Mouse (Mus musculus) liver, embryonic 13.5 days (tissue): ENCODE data around the gene 9830107B12Rik. TPM values are rescaled to one million over a fixed set of nuclear protein-coding genes. Genes with fewer than 3 reads are reported as not detected.
A peak's percentile ranks its signal among the peaks of the same experiment; 100 is the strongest.

ENCODE experiments used
- ATAC-seq: fragments of 200-750 bp; cut with Nextera tagmentation; 2 replicates; pipeline ENCODE4 v1.8.0; 2017; ENCODE audit warnings: low read depth, mild to moderate bottlenecking, moderate number of reproducible peaks, moderate library complexity
- DNase-seq: peaks from one replicate; pipeline ENCODE4 v3.0.0; 2022
- H3K27ac ChIP-seq: fragments of 300-500 bp; sonication (generic); 2 replicates; pipeline ENCODE4 v1.5.1; 2015; ENCODE audit warnings: moderate library complexity, mild to moderate bottlenecking, inconsistent platforms
- H3K27me3 ChIP-seq: fragments of 300-500 bp; sonication (generic); 2 replicates; pipeline ENCODE4 v1.6.1; 2015; ENCODE audit warnings: mild to moderate bottlenecking, inconsistent platforms
- H3K36me3 ChIP-seq: fragments of 300-500 bp; sonication (generic); 2 replicates; pipeline ENCODE4 v1.6.1; 2015; ENCODE audit warnings: mild to moderate bottlenecking, inconsistent platforms
- H3K4me1 ChIP-seq: fragments of 300-500 bp; sonication (generic); replicated peaks from 2 replicates; pipeline ENCODE4 v1.6.1; 2015; ENCODE audit warnings: inconsistent platforms
- H3K4me2 ChIP-seq: fragments of 300-500 bp; sonication (generic); 2 replicates; pipeline ENCODE4 v1.6.1; 2015; ENCODE audit warnings: inconsistent platforms, mild to moderate bottlenecking, moderate library complexity
- H3K4me3 ChIP-seq: fragments of 300-500 bp; sonication (generic); replicated peaks from 2 replicates; pipeline ENCODE4 v1.5.1; 2015; ENCODE audit warnings: mild to moderate bottlenecking, inconsistent platforms
- H3K9ac ChIP-seq: fragments of 300-500 bp; sonication (generic); 2 replicates; pipeline ENCODE4 v1.6.1; 2015; ENCODE audit warnings: mild to moderate bottlenecking, inconsistent platforms
- H3K9me3 ChIP-seq: fragments of 300-500 bp; sonication (generic); replicated peaks from 2 replicates; pipeline ENCODE4 v1.6.1; 2016; ENCODE audit warnings: inconsistent platforms
- WGBS: fragments of 180-500 bp; shearing (Covaris S2); methylation state at CpG from one replicate; pipeline ENCODE4 v1.1.7; 2015; ENCODE audit not compliant: insufficient replicate concordance; 5-methylcytosine and 5-hydroxymethylcytosine counted together
- polyA plus RNA-seq: library from polyadenylated mRNA; unstranded; fragments of >200 nt; fragmentation: Nextera tagmentation; extraction: Ambion mirVana; gene quantifications from 2 replicates; pipeline ENCODE4 v1.2.1, GENCODE M21; 2015

The 9830107B12Rik gene
- polyA plus RNA-seq, 1 experiment from 2014 or later = 0.15 TPM

GRCm38 (mm10) chr17:48107862-48108261, 38.2 kb downstream of the 9830107B12Rik start:
- H3K9me3 ChIP-seq = no peaks in the 10 kb centered on the region
- no peak overlapping the region for H3K4me3 ChIP-seq
- no peak overlapping the region for H3K4me2 ChIP-seq
- DNase-seq (no peak), ATAC-seq (no peak)
- 40% methylated on average over 6 of the region's 6 CpGs for WGBS
- no peak overlapping the region for H3K9ac ChIP-seq
- no peaks in the 10 kb centered on the region for H3K27me3 ChIP-seq
- H3K36me3 ChIP-seq = no peaks in the 10 kb centered on the region
- H3K27ac ChIP-seq = no peak overlapping the region
- no peaks in the 10 kb centered on the region for H3K4me1 ChIP-seq

- Histone ChIP-seq H3K27me3 (no peaks in the 10 kb centered on the region), H3K9ac (no peak overlapping the region), H3K9me3 (no peaks in the 10 kb centered on the region), H3K4me1 (no peaks in the 10 kb centered on the region), H3K36me3 (no peaks in the 10 kb centered on the region), H3K4me2 (no peak overlapping the region), H3K27ac (no peak overlapping the region), H3K4me3 (no peak overlapping the region)
- WGBS = 44% methylated on average over 4 of the region's 4 CpGs
- DNase-seq = no peak
- no peak for ATAC-seq
These were observed 38.7 kb downstream of the 9830107B12Rik start for GRCm38 (mm10) chr17:48107333-48107732.

GRCm38 (mm10) chr17:48100441-48101417, 45.3 kb downstream of the 9830107B12Rik start:
- Histone ChIP-seq H3K4me2 (peak overlapping the region; percentile 38), H3K36me3 (no peaks in the 10 kb centered on the region), H3K27me3 (peaks cover 50% of the 10 kb centered on the region), H3K27ac (no peak overlapping the region), H3K9ac (no peak overlapping the region), H3K9me3 (no peaks in the 10 kb centered on the region), H3K4me1 (peaks cover 27% of the 10 kb centered on the region), H3K4me3 (no peak overlapping the region; the same call in 1 of the 2 replicates)
- 11% methylated on average over 20 of the region's 21 CpGs for WGBS
- ATAC-seq (0 out of 2 replicates have a peak, but pooled peaks have one; percentile 41), DNase-seq (peak; percentile 53)

- no peak overlapping the region for H3K27ac ChIP-seq
- no peaks in the 10 kb centered on the region for H3K36me3 ChIP-seq
- H3K4me2 ChIP-seq = 0 out of 2 replicates have a peak overlapping the region, but pooled peaks have one; percentile 49
- H3K4me3 ChIP-seq = no peak overlapping the region
- peaks cover 28% of the 10 kb centered on the region for H3K4me1 ChIP-seq
- 11% methylated on average over 11 of the region's 11 CpGs for WGBS
- no peaks in the 10 kb centered on the region for H3K9me3 ChIP-seq
- H3K9ac ChIP-seq = no peak overlapping the region
- DNase-seq (no peak), ATAC-seq (no peak)
- peaks cover 64% of the 10 kb centered on the region for H3K27me3 ChIP-seq
These were observed 46.8 kb downstream of the 9830107B12Rik start for GRCm38 (mm10) chr17:48099312-48099711.

GRCm38 (mm10) chr17:48098528-48098890, 47.6 kb downstream of the 9830107B12Rik start:
- DNase-seq (no peak), ATAC-seq (no peak)
- H3K4me3 ChIP-seq = peak overlapping the region; percentile 26
- 0 out of 2 replicates have a peak, but pooled peaks cover 4% of the 10 kb centered on the region for H3K9me3 ChIP-seq
- H3K4me2 ChIP-seq = peak overlapping the region; percentile 49
- 2% methylated on average over 19 of the region's 19 CpGs for WGBS
- peak overlapping the region; percentile 77 for H3K27ac ChIP-seq
- peaks cover 72% of the 10 kb centered on the region for H3K27me3 ChIP-seq
- peaks cover 28% of the 10 kb centered on the region for H3K4me1 ChIP-seq
- H3K9ac ChIP-seq = no peak overlapping the region
- no peaks in the 10 kb centered on the region for H3K36me3 ChIP-seq

GRCm38 (mm10) chr17:48097743-48098527, 48.1 kb downstream of the 9830107B12Rik start:
- Histone ChIP-seq H3K4me1 (peaks cover 28% of the 10 kb centered on the region), H3K27me3 (peaks cover 77% of the 10 kb centered on the region), H3K36me3 (no peaks in the 10 kb centered on the region), H3K4me3 (peak overlapping the region; percentile 26), H3K9ac (no peak overlapping the region), H3K4me2 (peak overlapping the region; percentile 49), H3K27ac (peak overlapping the region; percentile 77), H3K9me3 (0 out of 2 replicates have a peak, but pooled peaks cover 5% of the 10 kb centered on the region)
- DNase-seq (no peak), ATAC-seq (peak; percentile 66)
- 2% methylated on average over 43 of the region's 43 CpGs for WGBS

GRCm38 (mm10) chr17:48097011-48097742, 48.9 kb downstream of the 9830107B12Rik start:
- H3K36me3 ChIP-seq = no peaks in the 10 kb centered on the region
- DNase-seq (no peak), ATAC-seq (no peak)
- H3K4me1 ChIP-seq = peaks cover 28% of the 10 kb centered on the region
- peak overlapping the region; percentile 75 for H3K27ac ChIP-seq
- 0 out of 2 replicates have a peak, but pooled peaks cover 5% of the 10 kb centered on the region for H3K9me3 ChIP-seq
- H3K27me3 ChIP-seq = peaks cover 77% of the 10 kb centered on the region
- peak overlapping the region; percentile 49 for H3K4me2 ChIP-seq
- WGBS = under 1% methylated on average over 35 of the region's 41 CpGs
- peak overlapping the region; percentile 26 for H3K4me3 ChIP-seq
- peak overlapping the region; percentile 8; the same call in 1 of the 2 replicates for H3K9ac ChIP-seq

GRCm38 (mm10) chr17:48096321-48096720, 49.7 kb downstream of the 9830107B12Rik start:
- Histone ChIP-seq H3K4me2 (peak overlapping the region; percentile 49; the same call in 1 of the 2 replicates), H3K4me3 (no peak overlapping the region), H3K9ac (no peak overlapping the region), H3K27me3 (peaks cover 77% of the 10 kb centered on the region), H3K4me1 (peaks cover 28% of the 10 kb centered on the region), H3K36me3 (no peaks in the 10 kb centered on the region), H3K9me3 (0 out of 2 replicates have a peak, but pooled peaks cover 5% of the 10 kb centered on the region), H3K27ac (no peak overlapping the region)
- DNase-seq = no peak
- ATAC-seq = no peak
- WGBS = 9% methylated on average over 17 of the region's 17 CpGs

- H3K9me3 ChIP-seq = 0 out of 2 replicates have a peak, but pooled peaks cover 5% of the 10 kb centered on the region
- 2% methylated on average over 26 of the region's 26 CpGs for WGBS
- H3K36me3 ChIP-seq = no peaks in the 10 kb centered on the region
- DNase-seq = no peak
- peaks cover 28% of the 10 kb centered on the region for H3K4me1 ChIP-seq
- H3K4me3 ChIP-seq = no peak overlapping the region
- H3K27ac ChIP-seq = no peak overlapping the region
- no peak overlapping the region for H3K4me2 ChIP-seq
- H3K27me3 ChIP-seq = peaks cover 77% of the 10 kb centered on the region
- ATAC-seq = no peak
- H3K9ac ChIP-seq = no peak overlapping the region
These were observed 50.3 kb downstream of the 9830107B12Rik start for GRCm38 (mm10) chr17:48095718-48096121.

- Histone ChIP-seq H3K4me3 (no peak overlapping the region), H3K4me1 (peaks cover 28% of the 10 kb centered on the region), H3K4me2 (no peak overlapping the region), H3K27me3 (peaks cover 70% of the 10 kb centered on the region), H3K9me3 (0 out of 2 replicates have a peak, but pooled peaks cover 5% of the 10 kb centered on the region), H3K9ac (no peak overlapping the region), H3K27ac (no peak overlapping the region), H3K36me3 (no peaks in the 10 kb centered on the region)
- DNase-seq (no peak), ATAC-seq (no peak)
- WGBS = 12% methylated on average over 19 of the region's 20 CpGs
These were observed 51.0 kb downstream of the 9830107B12Rik start for GRCm38 (mm10) chr17:48094820-48095680.
